Mouse (Mus musculus) small intestine, adult 2 months (tissue): Measurements from ENCODE around the gene Gnat2.

Source experiments
- CTCF ChIP-seq: fragments of 200-500 bp; IDR thresholded peaks from 2 replicates; pipeline ENCODE4 v1.5.1; 2012; ENCODE audit warnings: low read depth, mild to moderate bottlenecking, control low read depth, inconsistent platforms, low read length, moderate library complexity, mixed read lengths; ENCODE audit not compliant: insufficient replicate concordance, insufficient read length; ENCODE audit errors: extremely low read depth
- POLR2A ChIP-seq: fragments of 200-500 bp; IDR thresholded peaks from 2 replicates; pipeline ENCODE4 v1.6.1; 2012; ENCODE audit warnings: low read depth, mild to moderate bottlenecking, control low read depth, inconsistent platforms, low read length, moderate library complexity

- TF ChIP-seq CTCF (no peak), POLR2A (no peak)
These were observed 27.0 kb upstream of the Gnat2 start for GRCm38 (mm10) chr3:108065551-108065950.
